Mouse (Mus musculus): Measurements from ENCODE around the gene Alox15.
"Not testable (repeated sequence)": the region's sequence is repeated elsewhere in the genome, so short reads cannot be mapped to it uniquely, and the experiment has no call there.

The Alox15 gene

DNA sequence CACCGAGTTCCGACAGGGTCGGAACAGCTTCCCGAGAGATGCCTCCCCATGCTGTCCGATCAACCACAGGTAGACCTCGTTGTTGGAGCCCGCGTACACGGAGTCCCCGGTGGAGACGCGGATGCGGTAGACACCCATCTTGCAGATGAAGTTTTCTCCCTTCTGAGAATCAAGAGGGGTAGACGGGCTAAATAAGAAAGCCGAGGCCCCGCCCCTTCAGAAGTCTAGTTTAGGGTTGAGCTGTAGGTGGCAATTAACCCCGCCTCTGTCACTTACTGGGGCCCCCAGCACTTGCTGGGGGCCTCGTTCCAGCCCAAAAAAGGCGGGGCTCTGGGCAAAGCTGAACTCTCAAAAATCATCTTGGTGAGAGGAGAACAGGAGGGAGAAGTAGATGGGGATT, at the start of gene Alox15:
TSS of gene Alox15 (minus strand) at position 164 of the 400 bp plus-strand sequence.
- peak; percentile 24 for DNase-seq (ENCODE audit: low read depth)

DNA sequence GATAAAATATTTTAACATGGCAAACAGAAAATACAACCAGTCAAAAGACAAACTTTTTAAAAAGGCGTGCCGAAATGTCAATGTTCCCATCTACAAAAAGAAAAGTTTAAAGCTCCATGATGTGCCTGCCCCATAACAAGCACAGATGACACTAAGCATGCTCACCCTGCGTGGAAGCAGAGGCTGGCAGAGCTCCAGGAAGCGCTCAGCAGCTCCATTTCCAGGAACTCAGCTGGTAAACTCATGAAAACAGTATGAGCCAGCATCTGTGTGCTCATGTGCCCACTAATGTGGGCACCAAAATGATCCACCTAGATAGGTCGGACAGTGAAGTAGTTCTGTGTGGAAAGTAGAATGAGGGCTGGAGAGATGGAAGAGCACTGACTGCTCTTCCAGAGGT, 37.6 kb upstream of the Alox15 start:
- no peak for DNase-seq (ENCODE audit: low read depth)

DNA sequence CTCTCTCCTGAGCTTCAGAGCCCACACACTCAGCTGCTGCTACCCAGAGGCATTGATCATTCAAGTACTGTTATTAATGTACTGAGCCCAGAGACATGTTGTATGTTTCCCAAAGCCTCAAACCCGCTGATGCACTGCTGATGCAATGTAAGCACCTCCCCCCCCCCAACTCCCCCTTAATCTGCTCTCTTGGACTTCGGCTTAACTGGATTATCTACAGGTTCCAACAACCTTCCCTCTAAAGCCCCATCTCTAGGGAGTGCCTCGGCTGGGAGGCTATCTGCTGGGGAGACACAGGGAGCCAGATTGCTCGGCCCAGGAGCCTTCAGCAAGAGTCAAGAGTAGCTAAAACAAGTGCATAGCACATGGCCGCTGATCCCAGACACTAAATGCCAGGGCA, 35.6 kb upstream of the Alox15 start:
- no peak for DNase-seq (ENCODE audit: low read depth)

DNA sequence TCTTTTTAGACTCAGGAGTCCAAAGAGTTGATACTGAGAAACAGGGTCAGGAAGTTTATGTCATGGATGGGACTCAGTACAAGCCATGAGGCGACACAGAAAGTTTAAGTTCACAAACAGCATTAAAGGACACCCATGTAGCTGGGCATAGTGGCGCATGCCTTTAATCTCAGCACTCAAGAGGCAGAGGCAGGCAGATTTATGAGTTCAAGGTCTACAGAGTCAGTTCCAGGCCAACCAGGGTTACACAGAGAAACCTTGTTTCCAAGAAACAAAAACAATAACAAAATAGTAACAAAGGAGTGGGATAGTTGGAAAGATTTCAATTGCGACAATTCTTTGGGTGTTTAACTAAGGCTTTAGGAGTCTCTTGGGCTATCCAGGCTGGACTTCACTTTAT, 32.3 kb upstream of the Alox15 start:
- DNase-seq (ENCODE audit: low read depth) = no peak

DNA sequence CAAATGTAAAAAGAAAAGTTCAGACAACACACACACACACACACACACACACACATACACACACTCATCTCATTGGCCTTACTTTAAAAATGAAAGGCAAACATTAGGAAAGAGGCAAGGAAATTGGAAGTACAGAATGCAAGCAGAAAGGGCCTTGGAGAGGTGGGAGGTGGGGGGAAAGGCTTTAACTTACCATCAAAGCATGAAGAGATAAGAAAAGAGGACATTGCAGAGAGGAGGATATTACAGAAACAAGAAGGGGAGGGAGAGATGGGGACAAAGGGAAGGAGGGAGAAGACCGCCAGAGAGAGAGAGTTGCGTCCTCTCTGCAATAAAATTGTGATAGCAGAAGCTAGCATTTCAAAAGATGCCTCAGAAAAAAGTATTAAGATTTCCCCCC, 29.5 kb upstream of the Alox15 start:
- no peak for DNase-seq (ENCODE audit: low read depth)

DNA sequence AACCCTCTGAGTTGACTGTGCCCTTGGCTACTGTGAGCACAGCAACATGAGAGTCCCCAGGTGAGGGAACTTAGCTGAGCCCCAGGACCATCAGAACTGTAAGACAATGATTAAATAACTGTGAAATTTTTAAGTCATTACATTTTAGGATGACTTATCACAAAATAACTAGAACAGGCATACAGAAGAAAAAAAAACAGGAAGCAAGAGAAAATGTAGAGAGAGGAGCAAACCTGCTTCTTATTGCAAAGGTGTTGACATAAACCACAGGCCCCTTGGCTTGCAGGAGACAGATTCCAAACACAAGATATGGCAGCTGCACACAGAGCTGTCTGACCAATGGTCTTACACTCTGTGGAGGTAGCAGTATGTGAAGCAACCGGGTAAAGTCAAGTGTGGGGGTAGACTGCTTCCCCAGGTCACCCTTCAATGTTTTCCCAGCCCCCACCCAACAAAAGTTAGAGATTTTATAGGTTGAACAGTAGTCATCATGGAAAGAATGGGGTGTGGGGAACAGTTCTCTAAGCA, 28.7 kb upstream of the Alox15 start:
- DNase-seq (ENCODE audit: low read depth) = no peak

DNA sequence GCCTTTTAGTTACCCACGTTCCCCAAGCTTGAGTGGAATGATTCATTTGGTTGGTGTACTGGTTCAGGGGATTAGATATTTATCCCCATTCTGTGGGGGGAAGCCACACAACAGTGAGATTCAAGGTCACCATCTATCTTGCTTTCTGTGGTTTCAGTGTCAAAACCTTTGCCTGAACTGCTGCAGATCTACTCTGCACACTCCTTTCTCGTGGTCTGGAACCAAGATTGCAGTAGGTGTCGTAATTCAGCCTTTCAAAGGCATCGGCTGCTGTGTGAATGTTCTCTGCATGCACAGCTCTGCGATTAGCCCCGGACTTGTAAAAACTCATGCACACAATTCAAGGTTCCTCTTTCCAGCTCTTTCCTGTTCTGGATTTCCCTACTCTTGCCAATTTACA, 24.2 kb upstream of the Alox15 start:
- DNase-seq (ENCODE audit: low read depth) = no peak

DNA sequence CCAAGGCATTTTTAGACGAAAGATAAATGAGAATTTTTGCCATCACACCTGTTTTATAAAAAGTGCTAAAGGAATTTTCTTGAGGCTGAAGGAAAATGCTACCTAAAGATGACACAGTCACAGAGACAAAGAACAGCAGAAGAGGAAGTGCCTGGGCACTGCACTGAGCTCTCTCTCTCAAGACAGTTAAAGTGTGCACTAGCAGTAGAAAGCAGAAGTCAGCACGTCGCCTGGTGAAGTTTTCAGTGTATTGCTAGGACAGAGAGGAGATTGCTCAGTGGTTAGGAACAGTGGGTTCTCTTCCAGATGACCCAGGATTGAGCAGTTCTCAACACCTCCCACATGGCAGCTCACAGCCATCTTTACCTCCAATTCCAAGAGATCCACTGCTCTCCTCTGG, 22.5 kb upstream of the Alox15 start:
- DNase-seq (ENCODE audit: low read depth) = no peak

DNA sequence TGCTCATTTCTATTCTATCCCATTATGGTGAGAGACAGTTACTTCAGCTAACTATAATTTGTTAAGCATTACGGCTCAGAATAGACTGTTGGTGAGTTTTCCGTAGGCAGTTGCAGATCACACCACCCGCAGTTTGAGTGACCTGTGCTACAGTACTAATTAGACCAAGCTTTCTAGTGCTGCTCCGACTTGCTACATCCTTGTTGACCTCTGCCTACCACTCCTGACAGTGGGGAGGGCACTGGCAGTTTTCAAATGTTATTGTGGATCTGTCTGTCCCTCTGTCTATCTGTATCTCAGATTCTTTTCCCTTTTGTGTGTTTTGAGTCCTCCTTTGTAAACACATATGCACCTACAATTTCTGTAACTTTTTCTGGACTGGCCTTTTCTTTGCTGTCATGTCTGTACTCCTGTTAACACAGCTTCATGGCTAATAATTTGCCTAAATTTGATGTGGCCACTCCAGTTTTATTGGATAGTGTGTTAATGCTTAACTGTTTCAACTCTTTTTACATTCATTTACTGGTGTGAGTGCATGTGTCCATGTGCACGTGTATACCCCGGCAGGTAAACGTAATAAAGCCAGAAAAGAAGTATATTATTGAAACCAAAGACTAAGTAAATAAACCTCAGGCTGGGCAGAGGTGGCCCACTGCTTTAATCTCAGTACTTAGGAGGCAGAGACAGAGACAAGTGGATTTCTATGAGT, 21.2 kb upstream of the Alox15 start:
- DNase-seq (ENCODE audit: low read depth) = no peak

DNA sequence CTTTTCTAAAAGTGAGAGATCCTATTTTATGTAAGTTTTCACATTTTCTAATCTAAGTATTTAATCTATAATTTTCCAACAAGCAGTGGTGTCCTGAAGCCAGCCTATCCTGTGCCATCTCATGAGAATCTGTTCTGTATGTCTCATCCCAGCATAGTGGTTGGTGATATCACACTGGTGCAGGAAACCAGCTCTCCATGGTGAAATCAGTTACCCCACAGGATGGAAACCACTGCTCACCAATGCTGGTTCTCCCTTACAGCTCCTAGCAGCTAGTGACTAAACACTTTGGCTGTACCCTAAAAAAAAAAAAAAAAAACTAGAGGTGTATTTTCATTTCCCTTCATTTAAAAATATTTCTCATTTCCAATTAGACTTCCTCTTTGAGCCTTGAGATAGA, 20.6 kb upstream of the Alox15 start:
- DNase-seq (ENCODE audit: low read depth) = no peak

DNA sequence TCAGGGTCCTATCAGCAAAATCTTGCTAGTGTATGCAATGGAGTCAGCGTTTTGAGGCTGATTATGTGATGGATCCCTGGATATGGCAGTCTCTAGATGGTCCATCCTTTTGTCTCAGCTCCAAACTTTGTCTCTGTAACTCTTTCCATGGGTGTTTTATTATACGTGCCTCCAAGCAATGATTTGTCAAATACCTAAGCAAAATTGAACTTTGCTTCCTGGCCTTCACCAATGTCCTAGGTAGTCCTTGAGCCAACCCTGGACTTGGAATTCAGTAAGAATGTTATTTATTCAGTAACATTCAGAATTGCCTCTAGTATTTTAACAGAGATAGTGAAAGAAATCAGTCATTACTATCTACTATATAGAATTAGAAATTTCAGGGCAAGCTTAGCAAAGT, 16.8 kb upstream of the Alox15 start:
- DNase-seq (ENCODE audit: low read depth) = not testable (repeated sequence)

DNA sequence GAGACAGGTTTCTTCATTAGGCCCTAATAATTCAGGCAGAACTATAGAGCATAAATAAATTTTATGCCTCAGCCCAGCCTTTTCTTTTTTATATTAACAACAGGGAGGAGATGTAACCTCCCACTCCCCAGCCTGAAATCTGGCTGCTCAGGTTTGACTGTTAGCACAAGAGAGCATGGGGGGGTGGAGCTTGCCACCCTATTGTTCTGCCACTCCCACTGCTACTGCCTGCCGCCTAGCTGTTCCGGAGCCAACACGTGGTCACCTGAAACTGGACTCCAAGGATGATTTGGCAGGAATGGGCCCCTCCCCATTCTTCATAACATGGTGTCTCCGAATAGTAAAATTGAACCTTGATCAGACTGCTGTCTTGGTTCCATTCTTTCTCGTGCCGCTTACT, 15.9 kb upstream of the Alox15 start:
- DNase-seq (ENCODE audit: low read depth) = not testable (repeated sequence)

DNA sequence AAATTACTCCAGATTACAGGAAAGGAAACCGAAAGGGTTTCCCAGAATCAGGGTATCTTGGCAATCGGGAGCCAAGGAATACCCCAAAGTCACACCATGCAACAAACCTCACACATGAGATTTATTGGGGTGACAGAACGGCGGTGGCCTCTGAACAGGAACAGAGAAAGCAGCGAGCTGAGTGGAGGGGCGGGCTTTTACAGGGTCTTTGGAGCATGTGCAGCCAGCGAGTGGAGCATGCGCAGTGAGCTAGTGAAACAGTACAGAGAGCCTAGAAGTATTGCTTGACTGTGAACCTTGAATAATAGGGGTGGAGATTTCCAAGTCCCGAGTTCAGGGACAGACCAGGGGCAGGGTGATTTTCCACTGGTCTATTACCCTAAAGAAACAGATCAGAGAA, 3.2 kb downstream of the Alox15 start:
- DNase-seq (ENCODE audit: low read depth) = no peak

DNA sequence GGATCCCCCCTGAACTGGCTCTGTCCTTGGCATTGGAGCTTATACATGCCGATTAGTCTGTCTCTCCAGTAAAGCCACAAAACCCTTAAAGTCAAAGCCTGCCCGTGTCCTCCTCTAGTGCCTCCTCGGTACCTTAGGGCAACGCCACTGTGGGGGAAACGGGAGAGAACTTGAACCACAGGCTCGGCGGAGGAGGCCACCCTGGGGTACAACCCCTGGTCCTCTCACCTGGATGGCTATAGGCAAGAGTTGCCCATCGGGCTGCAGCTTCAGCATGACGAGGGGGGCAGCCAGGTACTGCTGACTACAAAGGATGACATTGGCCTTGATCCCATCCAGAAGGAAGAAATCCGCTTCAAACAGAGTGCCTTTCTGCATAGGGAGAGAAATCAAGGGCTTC, 4.0 kb downstream of the Alox15 start:
- DNase-seq (ENCODE audit: low read depth) = no peak

DNA sequence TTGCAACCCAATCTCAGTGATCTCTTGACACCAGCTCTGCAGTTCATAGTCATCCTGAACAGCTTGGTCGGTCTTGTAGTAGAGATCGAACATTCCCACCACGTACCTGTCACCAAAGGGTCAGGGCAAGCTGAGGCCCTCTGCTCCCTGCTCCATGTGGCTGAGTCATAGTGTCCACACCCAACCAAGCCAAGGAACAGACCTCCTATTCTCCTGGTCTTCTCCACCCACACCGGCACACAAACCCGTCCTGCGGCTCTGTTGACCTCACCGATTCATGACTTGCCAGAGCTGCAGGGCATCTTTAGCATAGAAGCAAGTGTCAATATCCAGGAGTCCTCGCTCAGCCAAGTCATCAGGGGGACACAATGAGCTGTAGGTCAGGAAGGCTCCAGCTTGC, 6.3 kb downstream of the Alox15 start:
- no peak for DNase-seq (ENCODE audit: low read depth)

DNA sequence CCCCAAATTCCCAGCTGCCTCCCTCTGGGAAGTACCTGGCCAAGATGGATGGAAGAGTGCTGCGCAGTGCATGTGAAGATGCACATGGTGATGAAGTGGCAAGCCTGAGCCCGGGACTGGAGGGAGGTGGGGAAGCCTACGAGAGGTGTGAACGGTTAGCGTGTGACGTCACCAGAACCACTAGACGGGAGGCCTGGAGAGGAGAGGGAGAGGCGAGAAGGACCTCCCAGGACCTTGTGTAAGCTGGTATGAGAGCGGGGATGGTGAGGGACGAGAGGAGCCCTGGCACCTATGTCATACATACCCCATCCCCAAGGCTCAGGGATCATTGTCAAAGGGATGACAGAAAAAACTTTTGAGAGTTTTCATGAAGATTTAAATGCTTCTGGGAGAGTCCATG, 6.8 kb downstream of the Alox15 start:
- DNase-seq (ENCODE audit: low read depth) = no peak

DNA sequence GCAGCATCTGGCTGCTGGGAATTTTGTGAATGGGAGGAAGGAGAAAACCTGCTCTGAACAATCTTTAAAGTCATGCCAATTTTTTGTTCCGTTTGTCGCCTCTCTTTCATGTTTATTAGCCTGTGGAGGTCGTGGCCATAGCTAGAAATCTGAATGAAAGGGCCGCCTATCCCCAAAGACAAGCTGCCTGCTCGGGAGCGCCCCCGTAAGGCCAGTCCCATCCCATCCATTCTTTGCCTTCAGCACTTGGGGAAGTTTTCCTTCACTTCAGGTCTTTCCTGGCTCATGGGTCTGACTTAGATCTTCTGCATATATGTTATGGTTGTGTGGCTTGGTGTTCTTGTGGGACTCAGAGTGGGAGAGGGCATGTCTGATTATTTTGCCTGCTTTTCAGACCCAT, 12.3 kb downstream of the Alox15 start:
- no peak for DNase-seq (ENCODE audit: low read depth)

DNA sequence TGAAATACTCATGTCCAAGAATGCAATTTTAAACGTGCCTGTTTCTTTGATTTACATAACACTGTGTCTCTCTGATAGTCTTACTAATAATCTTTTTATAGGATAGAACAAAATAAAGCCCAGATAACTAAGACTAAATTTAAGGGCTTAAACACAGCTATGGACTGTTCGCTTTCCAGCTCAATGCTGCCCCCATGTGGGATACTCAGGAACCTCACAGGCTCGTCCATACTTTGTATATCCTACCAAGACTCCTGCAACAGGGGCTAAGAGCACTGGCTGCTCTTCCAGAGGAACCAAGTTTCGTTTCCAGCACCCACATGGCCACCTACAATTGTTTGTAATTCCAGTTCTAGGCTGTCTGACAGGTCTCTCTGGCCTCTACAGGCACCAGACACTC, 17.4 kb downstream of the Alox15 start:
- peak; percentile 27 for DNase-seq (ENCODE audit: low read depth)

DNA sequence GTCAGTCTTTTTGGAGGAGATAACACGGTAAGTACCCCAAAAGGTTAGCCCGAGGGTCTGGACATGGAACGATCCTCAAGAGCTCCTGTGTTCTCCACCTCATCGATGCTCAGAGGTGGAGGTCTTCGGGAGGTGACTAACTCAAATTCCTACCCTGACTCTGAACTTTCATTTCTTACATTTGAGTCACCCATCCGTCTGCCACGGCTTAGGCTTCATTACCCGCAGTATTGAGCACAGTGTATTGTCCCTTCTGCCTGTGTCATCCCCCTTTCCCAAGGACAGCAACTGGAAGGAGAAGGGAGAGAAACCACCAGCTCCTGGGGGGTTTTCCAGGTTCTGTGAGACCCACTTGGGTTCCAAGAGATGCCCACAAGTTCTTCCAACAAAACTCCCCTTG, 27.1 kb downstream of the Alox15 start:
- DNase-seq (ENCODE audit: low read depth) = no peak

DNA sequence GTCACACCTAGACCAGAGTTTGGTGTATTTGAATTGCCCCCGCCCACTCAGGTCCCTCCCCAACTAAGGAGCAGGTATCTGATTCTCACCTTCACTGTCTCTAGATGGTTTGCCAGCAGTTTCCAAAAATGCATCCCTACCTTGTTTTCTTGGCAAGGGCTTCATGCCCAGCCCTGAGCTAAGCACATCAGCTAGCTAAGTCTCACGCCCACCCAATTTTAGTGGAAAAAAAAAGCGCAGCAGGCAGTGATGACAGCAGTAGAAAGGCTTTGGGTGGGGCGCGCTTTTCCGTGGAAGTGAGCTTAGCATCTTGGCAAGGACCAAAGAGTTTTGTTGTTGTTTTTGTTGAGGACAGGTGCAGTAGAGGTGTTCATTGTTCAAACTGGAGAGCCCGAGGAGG, 29.3 kb downstream of the Alox15 start, which contains the start of gene Alox12e:
TSS of gene Alox12e (minus strand) at position 101 of the 400 bp plus-strand sequence.
- DNase-seq (ENCODE audit: low read depth) = no peak

DNA sequence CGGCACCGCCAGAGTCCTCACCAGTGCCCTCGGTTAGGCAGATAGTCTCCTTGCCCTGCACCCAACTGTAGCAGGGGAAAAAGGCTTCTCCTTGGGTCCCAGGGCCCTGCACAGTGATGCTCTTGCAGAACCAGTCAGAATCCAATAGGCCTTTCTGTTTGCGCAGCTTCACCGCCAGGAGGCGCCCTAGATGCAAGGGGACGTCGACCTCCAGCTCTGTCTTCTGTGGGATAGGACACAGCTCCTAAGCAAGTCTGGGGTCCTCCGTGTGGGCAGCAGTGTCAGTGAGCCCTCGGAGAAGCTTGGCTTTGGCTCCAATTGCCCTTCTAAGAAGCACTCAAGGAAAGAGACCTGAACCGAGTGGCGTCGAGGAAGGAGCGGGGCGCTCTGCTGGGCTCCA, 30.2 kb downstream of the Alox15 start:
- DNase-seq (ENCODE audit: low read depth) = peak; percentile 38

DNA sequence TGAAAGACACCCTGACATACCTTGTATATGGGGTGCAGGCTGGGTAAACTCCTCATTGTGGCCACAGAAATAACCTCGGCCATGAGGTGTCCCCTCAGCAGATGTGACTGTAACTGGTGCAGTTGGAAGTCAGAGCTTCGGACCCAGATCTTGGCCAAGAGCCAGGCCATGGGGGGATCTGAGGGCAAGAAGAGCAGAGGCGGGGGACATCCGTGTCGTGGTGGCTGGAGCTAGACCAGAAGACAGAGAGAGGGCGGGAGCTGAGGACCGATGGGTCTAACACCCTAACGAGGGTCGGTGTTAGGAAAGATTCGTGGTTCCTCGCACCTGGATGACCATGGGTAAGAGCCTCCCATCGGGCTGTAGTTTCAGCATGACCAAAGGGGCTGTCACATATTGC, 32.2 kb downstream of the Alox15 start:
- DNase-seq (ENCODE audit: low read depth) = no peak

DNA sequence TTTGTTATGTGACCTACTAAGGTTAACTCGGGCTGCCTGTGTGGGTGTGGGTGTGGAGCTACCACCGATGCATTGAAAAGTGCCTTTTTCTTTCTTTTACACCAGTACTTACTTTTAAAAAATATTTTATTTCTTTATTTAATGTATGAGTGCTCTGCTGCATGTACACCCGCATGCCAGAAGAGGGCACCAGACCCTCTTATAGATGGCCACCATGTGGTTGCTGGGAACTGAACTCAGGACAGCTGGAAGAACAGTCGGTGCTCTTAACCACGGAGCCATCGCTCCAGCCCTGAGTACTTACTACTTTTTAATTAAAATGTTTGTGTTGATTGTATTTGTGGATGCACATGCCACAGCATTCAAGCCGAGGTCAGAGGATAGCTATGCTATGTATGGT, 38.0 kb downstream of the Alox15 start:
- DNase-seq (ENCODE audit: low read depth) = no peak

DNA sequence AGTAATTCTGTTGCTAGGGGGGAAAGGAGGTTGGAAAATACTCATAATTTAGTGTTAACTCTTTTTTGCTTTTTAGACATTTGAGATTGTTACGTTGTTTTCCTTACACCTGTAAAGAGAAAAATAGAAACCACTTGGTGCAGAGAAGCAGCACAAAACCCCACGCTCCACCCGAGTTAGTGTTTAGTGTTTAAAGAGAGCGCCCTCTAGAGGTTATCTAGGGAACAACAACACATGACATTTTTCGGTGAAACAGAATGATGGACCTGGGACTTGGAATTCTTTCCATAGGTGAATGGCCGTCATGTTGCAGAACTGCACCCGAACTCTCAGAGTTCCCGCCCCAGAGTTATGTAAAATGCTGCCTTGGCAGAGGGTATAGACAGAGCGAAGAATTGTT, 42.5 kb downstream of the Alox15 start:
- DNase-seq (ENCODE audit: low read depth) = peak; percentile 42
